Mouse (Mus musculus): Measurements from ENCODE around the gene Syne4. TPM values are rescaled to one million over a fixed set of nuclear protein-coding genes. Genes with fewer than 3 reads are reported as not detected.

The Syne4 gene
- polyA plus RNA-seq, 1 experiment from 2014 or later = 36.9 TPM

GRCm38 (mm10) chr7:30281522-30281921 lies 33.1 kb upstream of the Syne4 start:
- H3K36me3 ChIP-seq = no peaks in the 10 kb centered on the region
- no peaks in the 10 kb centered on the region for H3K9me3 ChIP-seq (replicated peaks)
- 75% methylated on average over 4 of the region's 4 CpGs for WGBS

GRCm38 (mm10) chr7:30282740-30283139 lies 31.9 kb upstream of the Syne4 start:
- Histone ChIP-seq H3K27ac (replicated peaks) (no peak overlapping the region), H3K9ac (no peak overlapping the region), H3K4me1 (peaks cover 19% of the 10 kb centered on the region), H3K9me3 (replicated peaks) (no peaks in the 10 kb centered on the region), H3K36me3 (no peaks in the 10 kb centered on the region), H3K27me3 (no peaks in the 10 kb centered on the region), H3K4me2 (replicated peaks) (no peak overlapping the region), H3K4me3 (replicated peaks) (no peak overlapping the region)
- ATAC-seq (ENCODE audit: insufficient number of reproducible peaks, low FRiP score, low TSS enrichment, low read depth) = no peak
- WGBS = 74% methylated on average over 7 of the region's 7 CpGs

More at GRCm38 (mm10) chr7:30281522-30281921, 33.1 kb upstream of the Syne4 start:
- H3K27ac ChIP-seq (replicated peaks) = peak overlapping the region; percentile 99; the same call in 1 of the 2 replicates
- H3K4me1 ChIP-seq = peaks cover 19% of the 10 kb centered on the region
- H3K27me3 ChIP-seq = no peaks in the 10 kb centered on the region
- ATAC-seq (ENCODE audit: insufficient number of reproducible peaks, low FRiP score, low TSS enrichment, low read depth) = no peak
- no peak overlapping the region for H3K9ac ChIP-seq
- H3K4me2 ChIP-seq (replicated peaks) = no peak overlapping the region
- 0 out of 2 replicates have a peak overlapping the region, but pooled peaks have one; percentile 70 for H3K4me3 ChIP-seq (replicated peaks)

- no peaks in the 10 kb centered on the region for H3K36me3 ChIP-seq
- no peaks in the 10 kb centered on the region for H3K9me3 ChIP-seq (replicated peaks)
- WGBS = 50% methylated on average over 8 of the region's 8 CpGs
- H3K4me1 ChIP-seq = peaks cover 10% of the 10 kb centered on the region
- no peak for ATAC-seq (ENCODE audit: insufficient number of reproducible peaks, low FRiP score, low TSS enrichment, low read depth)
- no peaks in the 10 kb centered on the region for H3K27me3 ChIP-seq
- H3K4me3 ChIP-seq (replicated peaks) = no peak overlapping the region
- no peak overlapping the region for H3K27ac ChIP-seq (replicated peaks)
- H3K4me2 ChIP-seq (replicated peaks) = no peak overlapping the region
- H3K9ac ChIP-seq = no peak overlapping the region
These were observed 27.8 kb upstream of the Syne4 start for GRCm38 (mm10) chr7:30286701-30287410.

- H3K4me2 ChIP-seq (replicated peaks) = no peak overlapping the region
- 66% methylated on average over 6 of the region's 6 CpGs for WGBS
These were observed 26.6 kb upstream of the Syne4 start for GRCm38 (mm10) chr7:30288046-30288445.

GRCm38 (mm10) chr7:30289071-30289713 lies 25.4 kb upstream of the Syne4 start:
- H3K27me3 ChIP-seq = no peaks in the 10 kb centered on the region
- H3K27ac ChIP-seq (replicated peaks) = 0 out of 2 replicates have a peak overlapping the region, but pooled peaks have one; percentile 9
- no peaks in the 10 kb centered on the region for H3K9me3 ChIP-seq (replicated peaks)
- 52% methylated on average over 7 of the region's 7 CpGs for WGBS
- H3K9ac ChIP-seq = no peak overlapping the region
- no peak overlapping the region for H3K4me2 ChIP-seq (replicated peaks)
- H3K4me3 ChIP-seq (replicated peaks) = no peak overlapping the region
- H3K36me3 ChIP-seq = peaks cover 4% of the 10 kb centered on the region; the same call in 1 of the 2 replicates
- peaks cover 21% of the 10 kb centered on the region for H3K4me1 ChIP-seq
- no peak for ATAC-seq (ENCODE audit: insufficient number of reproducible peaks, low FRiP score, low TSS enrichment, low read depth)

More at GRCm38 (mm10) chr7:30288046-30288445, 26.6 kb upstream of the Syne4 start:
- no peak for ATAC-seq (ENCODE audit: insufficient number of reproducible peaks, low FRiP score, low TSS enrichment, low read depth)
- H3K9ac ChIP-seq = no peak overlapping the region
- no peak overlapping the region for H3K27ac ChIP-seq (replicated peaks)
- no peaks in the 10 kb centered on the region for H3K36me3 ChIP-seq
- no peaks in the 10 kb centered on the region for H3K27me3 ChIP-seq
- H3K4me3 ChIP-seq (replicated peaks) = no peak overlapping the region
- no peaks in the 10 kb centered on the region for H3K9me3 ChIP-seq (replicated peaks)
- H3K4me1 ChIP-seq = peaks cover 21% of the 10 kb centered on the region

GRCm38 (mm10) chr7:30289714-30290399 lies 24.8 kb upstream of the Syne4 start:
- Histone ChIP-seq H3K27ac (replicated peaks) (0 out of 2 replicates have a peak overlapping the region, but pooled peaks have one; percentile 9), H3K27me3 (no peaks in the 10 kb centered on the region), H3K4me1 (peaks cover 21% of the 10 kb centered on the region), H3K9ac (no peak overlapping the region), H3K4me3 (replicated peaks) (no peak overlapping the region), H3K36me3 (peaks cover 10% of the 10 kb centered on the region; the same call in 1 of the 2 replicates), H3K9me3 (replicated peaks) (no peaks in the 10 kb centered on the region), H3K4me2 (replicated peaks) (no peak overlapping the region)
- WGBS = 42% methylated on average over 10 of the region's 10 CpGs
- ATAC-seq (ENCODE audit: insufficient number of reproducible peaks, low FRiP score, low TSS enrichment, low read depth) = peak; percentile 59

GRCm38 (mm10) chr7:30291215-30292131 lies 23.1 kb upstream of the Syne4 start, which contains the start of gene Clip3:
Clip3 (plus strand) TSS chr7:30291728.
- Histone ChIP-seq H3K27ac (replicated peaks) (peak within 1 kb of the TSS; percentile 71), H3K36me3 (peaks cover 14% of the 10 kb centered on the region), H3K9ac (peak within 1 kb of the TSS; percentile 69), H3K4me1 (peaks cover 21% of the 10 kb centered on the region), H3K4me2 (replicated peaks) (peak within 1 kb of the TSS; percentile 78), H3K4me3 (replicated peaks) (peak within 1 kb of the TSS; percentile 75), H3K27me3 (no peaks in the 10 kb centered on the region), H3K9me3 (replicated peaks) (no peaks in the 10 kb centered on the region)
- WGBS = 6% methylated on average over 35 of the region's 35 CpGs
- peak; percentile 76 for ATAC-seq (ENCODE audit: insufficient number of reproducible peaks, low FRiP score, low TSS enrichment, low read depth)

GRCm38 (mm10) chr7:30293795-30294194 lies 20.8 kb upstream of the Syne4 start:
- H3K4me2 ChIP-seq (replicated peaks) = no peak overlapping the region
- peaks cover 37% of the 10 kb centered on the region for H3K36me3 ChIP-seq
- H3K4me1 ChIP-seq = peaks cover 21% of the 10 kb centered on the region
- no peak overlapping the region for H3K9ac ChIP-seq
- H3K9me3 ChIP-seq (replicated peaks) = no peaks in the 10 kb centered on the region
- no peak for ATAC-seq (ENCODE audit: insufficient number of reproducible peaks, low FRiP score, low TSS enrichment, low read depth)
- H3K27ac ChIP-seq (replicated peaks) = no peak overlapping the region
- 73% methylated on average over 13 of the region's 13 CpGs for WGBS
- no peaks in the 10 kb centered on the region for H3K27me3 ChIP-seq
- H3K4me3 ChIP-seq (replicated peaks) = no peak overlapping the region

- no peaks in the 10 kb centered on the region for H3K9me3 ChIP-seq (replicated peaks)
- no peaks in the 10 kb centered on the region for H3K27me3 ChIP-seq
- H3K4me3 ChIP-seq (replicated peaks) = no peak overlapping the region
- H3K4me1 ChIP-seq = peaks cover 21% of the 10 kb centered on the region
- H3K4me2 ChIP-seq (replicated peaks) = no peak overlapping the region
- H3K9ac ChIP-seq = no peak overlapping the region
- WGBS = 92% methylated on average over 5 of the region's 5 CpGs
- no peak overlapping the region for H3K27ac ChIP-seq (replicated peaks)
- no peak for ATAC-seq (ENCODE audit: insufficient number of reproducible peaks, low FRiP score, low TSS enrichment, low read depth)
- peaks cover 42% of the 10 kb centered on the region for H3K36me3 ChIP-seq
These were observed 20.3 kb upstream of the Syne4 start for GRCm38 (mm10) chr7:30294296-30294695.

- H3K4me1 ChIP-seq = peaks cover 21% of the 10 kb centered on the region
- H3K27ac ChIP-seq (replicated peaks) = no peak overlapping the region
- H3K36me3 ChIP-seq = peaks cover 50% of the 10 kb centered on the region
- no peak overlapping the region for H3K9ac ChIP-seq
- no peak overlapping the region for H3K4me2 ChIP-seq (replicated peaks)
- H3K9me3 ChIP-seq (replicated peaks) = no peaks in the 10 kb centered on the region
- WGBS = 55% methylated on average over 10 of the region's 10 CpGs
- H3K4me3 ChIP-seq (replicated peaks) = no peak overlapping the region
- H3K27me3 ChIP-seq = no peaks in the 10 kb centered on the region
- ATAC-seq (ENCODE audit: insufficient number of reproducible peaks, low FRiP score, low TSS enrichment, low read depth) = no peak
These were observed 19.5 kb upstream of the Syne4 start for GRCm38 (mm10) chr7:30295103-30295502.
